Mouse (Mus musculus) midbrain, postnatal 0 days (tissue): ENCODE results near the gene Cfap100. TPM values are rescaled to one million over a fixed set of nuclear protein-coding genes. Genes with fewer than 3 reads are reported as not detected.

ENCODE experiments used
- ATAC-seq: fragments of 200-750 bp; cut with Nextera tagmentation; 2 replicates; pipeline ENCODE4 v1.8.0; 2017; ENCODE audit warnings: moderate number of reproducible peaks, mild to moderate bottlenecking, moderate TSS enrichment, moderate library complexity; ENCODE audit not compliant: low FRiP score
- DNase-seq: peaks from one replicate; pipeline ENCODE4 v3.0.0-alpha.2; 2015; ENCODE audit warnings: low spot score
- H3K27ac ChIP-seq: fragments of 300-500 bp; sonication (generic); 2 replicates; pipeline ENCODE4 v1.5.1; 2014; ENCODE audit warnings: low read depth, mild to moderate bottlenecking, low read length, mixed read lengths
- H3K27me3 ChIP-seq: fragments of 300-500 bp; sonication (generic); 2 replicates; pipeline ENCODE4 v1.6.1; 2014; ENCODE audit warnings: low read length, control low read depth, mixed read lengths; ENCODE audit not compliant: insufficient read depth
- H3K36me3 ChIP-seq: fragments of 300-500 bp; sonication (generic); 2 replicates; pipeline ENCODE4 v1.6.1; 2014; ENCODE audit warnings: low read length, control low read depth, mixed read lengths; ENCODE audit not compliant: insufficient read depth
- H3K4me1 ChIP-seq: fragments of 300-500 bp; sonication (generic); 2 replicates; pipeline ENCODE4 v1.6.1; 2014; ENCODE audit warnings: mild to moderate bottlenecking, control low read depth, antibody characterized with exemption, low read length, mixed read lengths; ENCODE audit not compliant: insufficient read depth
- H3K4me2 ChIP-seq: fragments of 300-500 bp; sonication (generic); 2 replicates; pipeline ENCODE4 v1.6.1; 2014; ENCODE audit warnings: low read depth, mild to moderate bottlenecking, low read length, mixed read lengths; ENCODE audit not compliant: poor library complexity, severe bottlenecking
- H3K4me3 ChIP-seq: fragments of 300-500 bp; sonication (generic); 2 replicates; pipeline ENCODE4 v1.5.1; 2014; ENCODE audit warnings: low read depth, mild to moderate bottlenecking, low read length, moderate library complexity
- H3K9ac ChIP-seq: fragments of 300-500 bp; sonication (generic); replicated peaks from 2 replicates; pipeline ENCODE4 v1.6.1; 2014; ENCODE audit warnings: mild to moderate bottlenecking, low read length, moderate library complexity, mixed read lengths; ENCODE audit not compliant: poor library complexity, severe bottlenecking
- H3K9me3 ChIP-seq: fragments of 300-500 bp; sonication (generic); 2 replicates; pipeline ENCODE4 v1.6.1; 2016; ENCODE audit warnings: low read length, control low read depth
- CTCF ChIP-seq: IDR thresholded peaks from 2 replicates; pipeline ENCODE4 v1.5.1; 2016; ENCODE audit warnings: antibody characterized with exemption, mild to moderate bottlenecking
- WGBS: fragments of 180-500 bp; shearing (Covaris S2); extraction: QIAGEN DNeasy Blood & Tissue Kit; methylation state at CpG from one replicate; pipeline ENCODE4 v1.1.7; 2014; 5-methylcytosine and 5-hydroxymethylcytosine counted together
- polyA plus RNA-seq: library from polyadenylated mRNA; unstranded; fragments of >200 nt; fragmentation: Nextera tagmentation; extraction: Ambion mirVana; gene quantifications from 2 replicates; pipeline ENCODE4 v1.2.1, GENCODE M21; 2015
- total RNA-seq: library from RNA; depleted of rRNA; stranded (reverse); fragments of >200 nt; gene quantifications from 2 replicates; pipeline ENCODE4 v1.2.3, GENCODE M21; 2014; rRNA removed

Cfap100 gene
- total RNA-seq (3.5 and 22.7 TPM in 2 replicates), polyA plus RNA-seq (7.9 TPM in 2 replicates)

DNA sequence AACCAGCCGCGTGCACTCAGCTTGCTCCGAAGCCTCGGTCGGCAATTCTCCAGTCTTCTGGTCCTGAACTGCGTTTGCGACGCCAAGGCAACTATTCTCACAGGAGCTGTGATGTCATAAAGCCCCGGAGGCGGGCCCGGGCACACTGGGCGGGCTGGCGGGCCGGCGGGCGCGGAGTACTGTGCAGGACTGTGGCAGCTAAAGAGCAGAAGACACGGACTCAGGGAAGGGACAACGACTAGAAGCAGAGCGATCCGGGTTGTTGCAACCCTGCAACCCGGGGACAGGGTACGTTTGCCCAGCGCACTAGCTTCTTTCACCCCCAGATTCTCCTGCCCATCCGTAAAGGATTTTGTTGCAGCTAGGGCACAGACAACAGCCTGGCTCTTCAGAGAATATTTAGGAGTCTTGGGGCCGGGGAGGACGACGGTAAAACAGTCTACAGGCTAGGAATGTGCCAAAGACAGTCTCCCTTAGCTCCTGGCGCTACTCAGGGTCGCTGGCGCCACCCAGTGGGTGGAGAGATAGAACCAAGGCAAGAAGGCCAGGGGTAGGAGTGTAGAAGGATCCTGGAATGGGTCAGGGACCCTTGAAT, at the start of gene Cfap100:
Gene Cfap100, minus strand, starts transcription at position 418 of the 595 bp plus-strand sequence.
- Histone ChIP-seq H3K27me3 (no peaks in the 10 kb centered on the region), H3K4me3 (peak within 1 kb of the TSS; percentile 41), H3K9ac (peak within 1 kb of the TSS; percentile 57), H3K4me2 (peak within 1 kb of the TSS; percentile 83), H3K4me1 (peaks cover 8% of the 10 kb centered on the region; the same call in 1 of the 2 replicates), H3K36me3 (no peaks in the 10 kb centered on the region), H3K27ac (peak within 1 kb of the TSS; percentile 68), H3K9me3 (no peaks in the 10 kb centered on the region)
- TF ChIP-seq CTCF = peak; percentile 78
- DNase-seq (peak; percentile 79), ATAC-seq (peak; percentile 89)
- under 1% methylated on average over 31 of the region's 31 CpGs for WGBS

DNA sequence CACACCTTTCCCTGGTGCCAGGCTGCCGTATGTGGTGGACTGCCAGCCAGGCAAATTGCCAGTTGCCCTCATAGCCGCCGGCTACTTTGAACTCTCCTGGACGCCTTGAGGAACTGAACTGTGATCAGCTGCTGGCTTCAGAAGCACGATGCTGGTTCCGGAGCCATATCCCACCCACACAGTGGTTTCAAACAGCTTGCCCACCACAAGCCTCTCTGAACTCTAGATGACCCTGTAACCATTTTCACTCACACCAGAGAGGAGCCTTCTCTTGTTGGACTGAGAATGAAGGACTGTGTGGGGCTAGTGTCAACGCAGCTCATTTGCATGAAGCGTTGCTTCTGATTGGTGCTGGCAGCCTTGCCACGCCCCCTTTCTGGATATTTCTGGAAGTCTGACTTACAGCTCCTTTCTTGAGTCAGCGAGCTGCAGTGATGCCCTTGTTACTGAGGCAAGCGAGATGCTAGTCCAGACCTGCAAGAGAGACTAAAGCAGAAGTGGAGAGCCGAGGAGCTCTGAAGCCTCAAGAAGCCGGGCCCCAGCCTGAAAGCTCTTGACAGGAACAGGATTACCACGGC, 48.4 kb upstream of the Cfap100 start:
- Histone ChIP-seq H3K4me3 (no peak overlapping the region), H3K27me3 (no peaks in the 10 kb centered on the region), H3K36me3 (peaks cover 4% of the 10 kb centered on the region; the same call in 1 of the 2 replicates), H3K4me2 (no peak overlapping the region), H3K9me3 (no peaks in the 10 kb centered on the region), H3K4me1 (no peaks in the 10 kb centered on the region), H3K27ac (peak overlapping the region; percentile 6; the same call in 1 of the 2 replicates), H3K9ac (no peak overlapping the region)
- ATAC-seq (peak; percentile 58; the same call in 1 of the 2 replicates), DNase-seq (peak; percentile 56)
- no peak for TF ChIP-seq CTCF
- WGBS = 64% methylated on average over 14 of the region's 14 CpGs

DNA sequence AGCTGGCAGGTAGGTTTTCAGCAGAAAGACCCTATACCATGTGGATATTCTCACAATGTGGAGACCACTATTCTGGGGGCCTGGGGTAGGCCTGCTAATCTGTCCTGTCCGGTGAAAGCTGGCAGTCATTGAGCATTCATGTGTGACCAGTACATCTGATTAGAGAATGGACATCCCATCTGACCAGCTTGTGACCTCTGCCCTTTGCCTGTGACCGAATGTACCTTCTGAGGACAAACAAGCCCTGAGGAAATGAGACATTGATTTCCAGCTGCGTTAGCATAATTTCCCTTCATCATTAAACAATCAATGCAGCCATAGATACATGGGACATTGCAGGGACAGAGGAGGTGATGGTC, 47.2 kb upstream of the Cfap100 start:
- Histone ChIP-seq H3K9me3 (no peaks in the 10 kb centered on the region), H3K4me1 (no peaks in the 10 kb centered on the region), H3K27ac (no peak overlapping the region), H3K27me3 (no peaks in the 10 kb centered on the region), H3K36me3 (peaks cover 4% of the 10 kb centered on the region; the same call in 1 of the 2 replicates), H3K4me3 (no peak overlapping the region), H3K4me2 (no peak overlapping the region), H3K9ac (no peak overlapping the region)
- DNase-seq (no peak), ATAC-seq (no peak)
- 62% methylated on average over 3 of the region's 3 CpGs for WGBS
- TF ChIP-seq CTCF = no peak

DNA sequence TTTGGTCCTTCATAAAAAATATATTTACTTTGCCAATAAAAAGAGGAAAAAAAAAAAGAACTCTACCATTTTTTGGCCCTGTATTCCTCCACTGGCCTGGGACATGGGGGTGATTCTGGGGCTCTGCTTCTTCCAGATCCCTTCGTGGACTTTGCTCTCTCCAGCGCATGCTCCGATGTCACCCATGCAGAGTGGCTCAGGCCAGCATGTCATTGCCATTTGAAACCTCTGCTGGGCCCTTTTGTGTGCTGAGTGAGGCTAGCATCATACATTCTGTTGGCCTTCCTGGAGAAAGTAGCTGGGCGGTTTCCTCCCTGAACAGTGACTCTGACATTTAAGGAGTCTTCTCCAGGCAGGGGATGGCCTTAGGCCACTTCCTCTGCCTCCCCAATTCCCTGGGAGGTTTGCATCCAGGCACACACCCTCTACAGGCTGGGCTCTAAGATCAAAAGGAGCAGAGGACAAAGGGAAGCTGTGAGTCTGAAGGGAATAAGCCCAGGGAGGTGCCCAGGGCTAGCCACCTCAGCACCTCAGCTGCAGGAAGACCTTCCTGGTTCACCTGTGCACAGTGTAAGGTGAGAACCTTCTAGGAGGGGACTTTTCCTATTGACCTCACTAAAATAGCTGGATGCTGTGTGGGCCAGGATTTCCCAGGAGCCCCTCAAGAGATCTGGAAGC, 46.7 kb upstream of the Cfap100 start:
- no peak for TF ChIP-seq CTCF
- WGBS = 70% methylated on average over 4 of the region's 4 CpGs
- ATAC-seq (no peak), DNase-seq (no peak)
- Histone ChIP-seq H3K27ac (no peak overlapping the region), H3K4me2 (no peak overlapping the region), H3K4me3 (no peak overlapping the region), H3K27me3 (no peaks in the 10 kb centered on the region), H3K36me3 (peaks cover 4% of the 10 kb centered on the region; the same call in 1 of the 2 replicates), H3K9me3 (no peaks in the 10 kb centered on the region), H3K9ac (no peak overlapping the region), H3K4me1 (no peaks in the 10 kb centered on the region)

DNA sequence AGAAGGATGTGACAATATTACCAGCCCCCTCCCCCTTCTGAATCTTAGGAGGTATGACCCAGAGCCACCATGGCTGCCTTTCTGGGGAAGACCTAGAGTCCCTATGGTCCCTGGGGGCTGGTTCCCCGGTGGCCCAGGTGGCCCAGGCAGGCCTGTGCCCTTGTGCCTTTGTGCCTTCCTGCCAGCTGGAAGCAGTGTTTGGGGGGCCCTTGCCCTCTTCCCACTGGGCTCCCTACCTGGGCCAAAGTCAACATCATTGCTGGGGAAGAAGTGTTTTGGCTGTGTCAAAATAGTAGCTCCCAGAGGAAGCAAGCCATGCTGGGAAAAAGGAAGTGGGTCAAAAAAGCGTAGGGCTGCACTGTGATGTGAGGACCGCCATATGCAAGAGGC, 45.8 kb upstream of the Cfap100 start:
- Histone ChIP-seq H3K36me3 (peaks cover 7% of the 10 kb centered on the region; the same call in 1 of the 2 replicates), H3K9ac (no peak overlapping the region), H3K4me2 (no peak overlapping the region), H3K27ac (no peak overlapping the region), H3K27me3 (no peaks in the 10 kb centered on the region), H3K9me3 (no peaks in the 10 kb centered on the region), H3K4me1 (no peaks in the 10 kb centered on the region), H3K4me3 (no peak overlapping the region)
- 92% methylated on average over 3 of the region's 3 CpGs for WGBS
- DNase-seq (no peak), ATAC-seq (no peak)
- TF ChIP-seq CTCF = no peak
